Mouse (Mus musculus): ENCODE data around the gene Zfp62.

GRCm38 (mm10) chr11:49244595-49244930 lies 41.5 kb downstream of the Zfp62 start:
- TF ChIP-seq CTCF (IDR thresholded peaks at IDR 0.05; ENCODE audit: extremely low read depth, insufficient read depth, insufficient read length, insufficient replicate concordance) (no peak), POLR2A (IDR thresholded peaks at IDR 0.05; ENCODE audit: low read depth, low read length) (no peak)

Measured in spleen, adult 2 months (tissue).